Mouse (Mus musculus): ENCODE measurements around the gene Gm8126.
"Not testable (repeated sequence)": the region's sequence is repeated elsewhere in the genome, so short reads cannot be mapped to it uniquely, and the experiment has no call there.

Gm8126 gene

DNA sequence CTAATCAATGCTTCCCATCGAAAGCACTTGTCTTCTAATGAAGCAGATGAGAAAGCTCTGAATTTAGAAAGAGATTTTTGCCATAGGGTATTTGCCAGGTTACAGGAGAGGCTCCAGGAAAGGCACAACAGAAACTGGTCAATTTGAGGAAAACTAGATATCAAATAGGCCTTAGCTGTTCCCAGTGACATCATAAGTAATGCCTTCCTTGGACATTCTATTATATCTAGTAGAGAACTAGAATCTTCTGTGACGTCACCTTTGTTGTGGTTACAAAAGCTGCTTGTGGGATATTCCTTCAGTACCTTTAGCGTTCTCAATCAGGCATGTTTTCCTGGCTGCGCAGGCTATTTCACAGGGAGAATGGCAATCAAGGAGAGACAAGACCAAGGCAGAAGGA, at the start of gene Gm8126:
Gm8126 (plus strand) TSS at position 301 of the 400 bp plus-strand sequence.
- not testable (repeated sequence) for DNase-seq (ENCODE audit: inconsistent ontology term)

- DNase-seq (ENCODE audit: inconsistent ontology term) = not testable (repeated sequence)
Measured at GRCm38 (mm10) chr14:43235204-43235603, 23.2 kb upstream of the Gm8126 start, which contains the start of gene Gm8122. TSS of gene Gm8122 (minus strand) at chr14:43235304.

- DNase-seq (ENCODE audit: inconsistent ontology term) = not testable (repeated sequence)
Measured at GRCm38 (mm10) chr14:43237769-43238168, 20.7 kb upstream of the Gm8126 start.

DNA sequence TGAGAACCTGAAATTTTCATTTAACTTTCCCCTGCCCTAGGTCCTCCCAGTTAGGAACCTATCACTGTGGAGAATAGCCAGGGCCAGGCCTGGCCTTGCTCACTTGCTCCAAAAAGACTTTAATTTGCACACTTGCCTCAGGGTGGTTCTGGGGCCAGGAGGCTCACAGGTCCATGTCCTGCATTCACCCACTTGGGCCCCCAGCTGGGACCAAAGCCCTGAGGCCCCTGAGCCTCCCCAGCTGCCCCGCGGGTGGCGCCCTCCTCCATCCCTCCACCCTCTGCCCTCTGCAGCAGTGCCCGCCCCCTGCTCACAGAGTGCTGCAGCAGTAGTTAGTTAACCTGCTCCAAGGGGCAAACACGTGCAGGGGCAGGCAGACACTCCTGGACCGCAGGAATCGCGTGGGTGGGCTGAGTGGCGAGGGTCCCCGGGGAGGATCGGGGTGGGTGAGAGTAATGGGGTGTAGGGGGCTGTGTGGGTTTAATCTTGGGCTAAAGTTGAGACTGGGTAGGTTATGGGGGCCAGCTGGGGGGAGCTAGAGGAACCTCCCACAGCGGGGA, 8.8 kb upstream of the Gm8126 start:
- not testable (repeated sequence) for DNase-seq (ENCODE audit: inconsistent ontology term)

GRCm38 (mm10) chr14:43250549-43251253, 7.7 kb upstream of the Gm8126 start:
- DNase-seq (ENCODE audit: inconsistent ontology term) = not testable (repeated sequence)

DNA sequence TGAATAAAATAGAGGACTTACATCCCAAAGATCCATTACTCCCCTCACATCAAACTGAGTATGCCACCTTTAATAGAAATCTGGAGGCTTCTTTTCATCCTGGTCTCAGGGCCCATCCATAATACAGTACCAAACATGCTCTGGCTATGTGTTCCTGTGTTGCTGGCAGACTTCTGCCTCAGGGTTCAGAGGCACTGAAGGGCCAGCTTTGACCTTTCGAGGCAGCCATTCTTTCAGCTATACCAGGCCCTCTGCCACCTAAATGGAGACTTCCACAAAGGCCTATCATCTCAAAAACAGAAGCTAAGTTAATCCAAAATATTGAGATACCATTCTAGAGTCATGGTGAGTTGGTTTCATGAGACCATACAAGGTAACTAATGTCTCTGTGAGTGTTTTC, 1.9 kb upstream of the Gm8126 start:
- DNase-seq (ENCODE audit: inconsistent ontology term) = not testable (repeated sequence)

GRCm38 (mm10) chr14:43263421-43263820, 5.0 kb downstream of the Gm8126 start:
- not testable (repeated sequence) for DNase-seq (ENCODE audit: inconsistent ontology term)

DNA sequence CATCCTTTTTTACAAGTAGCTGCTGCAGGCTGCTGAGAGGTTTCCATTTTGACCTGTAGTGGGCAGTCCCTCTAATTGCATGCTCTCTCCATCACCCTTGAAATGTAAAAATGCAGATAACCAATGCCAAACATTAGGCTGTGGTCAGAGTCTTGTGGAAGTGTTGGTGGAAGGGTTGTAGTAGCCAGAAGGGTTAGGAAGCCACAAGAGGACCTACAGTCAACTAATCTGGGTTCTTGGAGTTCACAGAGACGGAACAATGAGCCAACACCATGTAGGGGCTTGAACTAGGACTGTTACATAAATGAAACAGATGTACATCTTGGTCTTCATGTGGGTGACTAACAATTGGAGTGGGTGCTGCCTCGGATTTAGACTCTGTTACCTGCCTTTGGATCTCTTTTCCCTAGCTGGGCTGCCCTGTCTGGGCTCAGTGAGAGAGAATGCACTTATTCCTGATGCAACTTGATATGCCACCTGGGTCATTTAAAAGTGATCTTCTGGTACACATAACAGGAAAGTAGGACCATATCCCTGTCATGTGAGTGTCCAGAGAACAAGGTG, 10.2 kb downstream of the Gm8126 start:
- not testable (repeated sequence) for DNase-seq (ENCODE audit: inconsistent ontology term)

DNA sequence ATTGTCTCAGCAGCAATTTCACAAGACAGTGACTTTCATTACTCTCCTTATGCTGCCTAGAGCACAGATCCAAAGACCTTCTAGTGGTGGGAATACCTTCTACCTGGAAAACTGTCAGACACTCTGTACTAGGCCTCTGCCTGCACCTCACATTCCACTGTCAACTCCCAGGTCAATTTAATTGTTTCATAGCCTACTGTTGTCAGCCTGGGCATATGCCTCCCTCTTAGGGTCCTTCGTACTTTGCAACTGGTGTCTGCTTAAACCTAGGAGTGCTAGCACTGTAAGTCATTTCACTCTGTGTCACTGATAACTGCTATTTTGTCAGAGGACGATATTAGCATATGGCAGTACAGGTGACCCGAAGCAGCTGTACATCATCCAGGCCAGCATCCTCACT, 10.8 kb downstream of the Gm8126 start:
- not testable (repeated sequence) for DNase-seq (ENCODE audit: inconsistent ontology term)

DNA sequence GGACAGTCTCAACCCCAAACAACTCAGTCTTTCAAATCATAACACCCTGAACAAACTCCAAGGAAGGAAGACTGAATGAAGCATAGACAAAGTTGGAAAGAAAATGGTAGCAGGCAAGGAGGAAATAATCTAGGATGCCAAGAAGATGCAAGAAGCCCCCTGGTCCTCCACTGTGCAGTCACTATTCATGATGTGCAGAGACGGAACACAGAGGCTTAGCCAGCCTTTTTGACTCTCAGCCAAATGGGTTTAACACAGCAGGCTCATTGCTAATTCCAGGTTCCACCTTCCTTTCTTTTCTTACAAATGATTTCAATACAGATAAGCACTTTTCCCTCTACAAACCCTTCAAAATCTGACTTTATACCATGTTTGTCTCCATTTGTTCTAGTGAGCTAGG, 14.7 kb downstream of the Gm8126 start:
- not testable (repeated sequence) for DNase-seq (ENCODE audit: inconsistent ontology term)

- DNase-seq (ENCODE audit: inconsistent ontology term) = not testable (repeated sequence)
Measured at GRCm38 (mm10) chr14:43274986-43275511, 16.6 kb downstream of the Gm8126 start, which contains the start of gene Gm9732. TSS of gene Gm9732 (plus strand) at chr14:43275036.

DNA sequence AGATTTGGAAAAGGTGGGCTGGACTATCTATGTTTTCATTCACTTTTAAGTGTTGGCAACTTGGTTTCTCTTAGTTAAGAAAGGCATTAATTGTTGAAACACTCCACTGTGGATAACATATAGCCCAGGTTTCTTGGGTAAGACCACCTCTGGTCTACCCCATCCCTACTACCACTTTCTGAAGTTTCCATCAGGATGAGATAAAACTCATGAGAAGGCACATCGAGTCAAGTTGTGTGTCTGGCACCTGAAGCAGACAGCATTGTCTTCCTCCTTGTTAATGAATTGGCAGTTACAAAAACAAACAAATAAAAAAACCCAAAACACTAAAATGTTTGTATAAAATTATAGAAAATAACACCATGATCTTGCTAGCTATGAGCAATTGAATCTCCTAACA, 17.3 kb downstream of the Gm8126 start:
- DNase-seq (ENCODE audit: inconsistent ontology term) = not testable (repeated sequence)

- DNase-seq (ENCODE audit: inconsistent ontology term) = not testable (repeated sequence)
Measured at GRCm38 (mm10) chr14:43277468-43277867, 19.0 kb downstream of the Gm8126 start.

GRCm38 (mm10) chr14:43278146-43278545, 19.7 kb downstream of the Gm8126 start:
- not testable (repeated sequence) for DNase-seq (ENCODE audit: inconsistent ontology term)

- DNase-seq (ENCODE audit: inconsistent ontology term) = not testable (repeated sequence)
Measured at GRCm38 (mm10) chr14:43278681-43279080, 20.2 kb downstream of the Gm8126 start.

GRCm38 (mm10) chr14:43293503-43293902, 35.1 kb downstream of the Gm8126 start, which contains the start of gene Gm8127:
TSS of gene Gm8127 (minus strand) at chr14:43293832.
- not testable (repeated sequence) for DNase-seq (ENCODE audit: inconsistent ontology term)
